Mouse (Mus musculus): ENCODE measurements around the gene Tmem243. TPM values are rescaled to one million over a fixed set of nuclear protein-coding genes. Genes with fewer than 3 reads are reported as not detected.

Gene Tmem243
- polyA plus RNA-seq, 1 experiment from 2014 or later = 28.1 TPM

DNA sequence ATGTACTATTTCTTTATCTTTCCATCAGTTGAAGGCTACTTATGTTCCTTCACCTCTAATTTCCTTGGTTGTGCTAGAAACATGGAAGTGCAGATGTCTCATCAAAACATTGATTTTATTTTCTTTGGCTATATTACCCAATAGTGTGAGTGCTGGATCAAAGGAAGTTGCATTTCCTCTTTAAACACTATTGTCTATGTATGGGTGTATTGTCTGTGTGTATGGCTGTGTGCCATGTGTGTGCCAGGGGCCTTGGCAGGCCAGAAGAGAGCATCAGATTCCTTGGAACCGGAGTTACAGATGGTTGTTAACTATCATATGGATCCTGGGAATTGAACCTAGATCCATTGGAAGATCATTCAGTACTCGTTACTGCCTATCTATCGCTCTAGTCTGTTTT is 29.1 kb upstream of the Tmem243 start:
- Histone ChIP-seq H3K4me3 (ENCODE audit: low read length) (no peak overlapping the region), H3K36me3 (ENCODE audit: control insufficient read depth, insufficient read depth, low read length) (no peaks in the 10 kb centered on the region), H3K4me2 (replicated peaks; ENCODE audit: low read depth, low read length) (no peak overlapping the region), H3K9ac (ENCODE audit: low read depth, low read length) (no peak overlapping the region), H3K9me3 (ENCODE audit: control insufficient read depth, low read length) (no peaks in the 10 kb centered on the region), H3K27me3 (ENCODE audit: control insufficient read depth, insufficient read depth, low read length) (no peaks in the 10 kb centered on the region), H3K27ac (ENCODE audit: low read depth, low read length) (no peak overlapping the region), H3K4me1 (ENCODE audit: control insufficient read depth, insufficient read depth, low read length) (no peaks in the 10 kb centered on the region)
- WGBS = 86% methylated on average over 3 of the region's 3 CpGs
- no peak for ATAC-seq (ENCODE audit: low FRiP score, low TSS enrichment)

DNA sequence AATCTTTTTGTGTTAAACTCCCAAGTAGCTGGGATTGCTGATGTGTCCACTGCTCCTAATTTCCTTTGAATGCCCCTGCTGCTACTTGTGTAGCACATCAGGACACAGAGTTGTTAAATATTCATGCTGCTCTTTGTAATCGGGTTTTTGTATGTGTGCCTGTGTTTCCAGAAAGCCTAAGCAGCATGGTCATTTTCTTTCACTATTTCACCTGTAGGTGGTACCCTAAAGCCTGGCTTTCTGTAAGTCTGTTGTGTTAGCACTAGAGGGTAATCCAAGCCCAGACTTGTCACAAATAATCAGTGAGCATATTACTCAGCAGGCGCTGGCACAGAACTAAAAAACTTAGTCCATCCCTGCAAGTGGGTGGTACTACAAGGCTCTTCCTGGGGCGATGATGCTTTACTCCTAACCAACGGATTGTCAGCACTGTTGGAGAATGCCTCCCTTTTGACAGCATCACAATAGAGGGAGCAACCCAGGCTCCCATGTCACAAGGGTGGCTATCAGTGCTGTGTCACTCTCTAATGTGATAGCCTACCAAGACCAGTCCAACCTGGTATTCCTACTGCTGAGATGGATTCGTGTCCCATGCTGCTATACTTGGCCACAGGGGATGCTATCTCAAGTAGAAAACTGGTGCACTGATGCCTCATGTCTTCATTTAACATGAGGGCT is 27.2 kb upstream of the Tmem243 start:
- H3K4me2 ChIP-seq (replicated peaks; ENCODE audit: low read depth, low read length) = no peak overlapping the region
- H3K27me3 ChIP-seq (ENCODE audit: control insufficient read depth, insufficient read depth, low read length) = no peaks in the 10 kb centered on the region
- WGBS = 68% methylated on average over 5 of the region's 5 CpGs
- ATAC-seq (ENCODE audit: low FRiP score, low TSS enrichment) = no peak
- H3K9me3 ChIP-seq (ENCODE audit: control insufficient read depth, low read length) = no peaks in the 10 kb centered on the region
- H3K36me3 ChIP-seq (ENCODE audit: control insufficient read depth, insufficient read depth, low read length) = no peaks in the 10 kb centered on the region
- H3K9ac ChIP-seq (ENCODE audit: low read depth, low read length) = no peak overlapping the region
- no peak overlapping the region for H3K27ac ChIP-seq (ENCODE audit: low read depth, low read length)
- no peak overlapping the region for H3K4me3 ChIP-seq (ENCODE audit: low read length)
- H3K4me1 ChIP-seq (ENCODE audit: control insufficient read depth, insufficient read depth, low read length) = no peaks in the 10 kb centered on the region

DNA sequence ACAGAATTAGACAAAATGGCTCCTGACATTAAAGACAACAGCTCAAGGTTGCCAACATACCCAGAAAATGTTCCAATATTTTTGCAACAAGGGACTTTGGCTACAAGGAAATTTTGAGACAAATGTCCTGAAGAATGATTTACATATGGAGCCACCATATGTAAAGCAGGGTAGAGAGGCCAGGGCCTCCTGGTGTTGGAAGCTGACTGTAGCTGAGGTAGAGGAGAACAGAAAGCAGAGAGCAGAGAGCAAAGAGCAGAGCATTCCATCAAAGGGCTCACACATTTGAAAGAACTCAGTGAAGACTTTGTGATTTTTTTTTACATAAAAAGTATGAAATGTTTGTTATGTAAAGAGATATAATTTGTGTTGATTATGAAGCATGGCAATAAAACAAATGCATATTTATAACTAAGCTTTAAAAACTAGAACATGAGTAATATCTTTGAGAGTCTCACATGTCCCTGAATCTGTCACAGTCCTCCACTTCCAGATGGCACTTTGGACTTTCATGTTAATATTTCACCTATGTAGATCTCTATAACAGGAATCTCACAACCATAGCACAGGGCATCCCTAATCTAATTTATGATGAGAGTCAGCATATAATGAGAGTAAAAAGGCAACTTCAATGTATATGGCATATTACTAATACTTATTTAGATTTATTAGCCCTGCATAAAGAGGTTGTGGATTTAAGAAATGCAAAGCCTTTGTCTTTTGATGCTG is 20.5 kb upstream of the Tmem243 start:
- H3K36me3 ChIP-seq (ENCODE audit: control insufficient read depth, insufficient read depth, low read length) = no peaks in the 10 kb centered on the region
- ATAC-seq (ENCODE audit: low FRiP score, low TSS enrichment) = no peak
- no peak overlapping the region for H3K4me3 ChIP-seq (ENCODE audit: low read length)
- no peaks in the 10 kb centered on the region for H3K4me1 ChIP-seq (ENCODE audit: control insufficient read depth, insufficient read depth, low read length)
- H3K27ac ChIP-seq (ENCODE audit: low read depth, low read length) = no peak overlapping the region
- no peak overlapping the region for H3K9ac ChIP-seq (ENCODE audit: low read depth, low read length)
- H3K9me3 ChIP-seq (ENCODE audit: control insufficient read depth, low read length) = no peaks in the 10 kb centered on the region
- no peaks in the 10 kb centered on the region for H3K27me3 ChIP-seq (ENCODE audit: control insufficient read depth, insufficient read depth, low read length)
- no peak overlapping the region for H3K4me2 ChIP-seq (replicated peaks; ENCODE audit: low read depth, low read length)

DNA sequence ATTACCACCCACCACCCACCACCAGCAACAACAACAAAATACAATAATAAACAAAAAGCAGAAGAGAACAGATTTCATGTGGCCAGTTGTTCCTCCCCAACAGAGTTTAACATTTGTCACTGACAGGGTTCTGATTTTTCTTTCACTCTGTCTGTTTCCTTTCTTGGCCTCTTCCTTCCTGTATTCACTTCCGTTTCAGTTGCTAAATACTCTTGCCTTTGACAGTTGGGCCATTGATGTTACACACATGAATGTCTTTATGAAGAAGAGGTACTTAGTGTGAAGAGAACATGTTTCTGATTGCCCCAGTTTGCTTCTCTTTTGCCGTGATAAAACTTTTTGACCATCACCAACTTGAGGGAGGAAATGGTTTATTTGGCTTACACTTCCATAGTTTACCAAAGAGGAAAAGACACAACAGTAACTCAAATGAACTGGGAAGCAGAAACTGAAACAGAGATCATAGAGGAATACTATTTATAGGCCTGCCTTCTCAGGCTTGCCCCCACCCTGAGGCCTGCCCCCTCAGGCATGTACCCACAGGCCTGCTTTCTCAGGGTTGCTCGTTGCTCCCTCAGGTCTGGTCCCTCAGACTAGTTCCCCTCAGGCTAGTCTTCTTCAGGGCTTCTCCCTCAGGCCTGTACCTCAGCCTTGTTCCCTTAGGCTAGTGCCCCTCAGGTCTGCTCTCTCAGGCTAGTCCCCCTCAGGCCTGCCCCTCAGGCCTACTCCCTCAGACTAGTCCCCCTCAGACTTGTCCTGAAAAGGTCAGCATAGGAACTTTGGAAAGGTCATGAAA is 13.3 kb upstream of the Tmem243 start:
- no peak overlapping the region for H3K9ac ChIP-seq (ENCODE audit: low read depth, low read length)
- no peak overlapping the region for H3K27ac ChIP-seq (ENCODE audit: low read depth, low read length)
- no peak overlapping the region for H3K4me2 ChIP-seq (replicated peaks; ENCODE audit: low read depth, low read length)
- H3K4me1 ChIP-seq (ENCODE audit: control insufficient read depth, insufficient read depth, low read length) = no peaks in the 10 kb centered on the region
- no peak overlapping the region for H3K4me3 ChIP-seq (ENCODE audit: low read length)
- no peaks in the 10 kb centered on the region for H3K36me3 ChIP-seq (ENCODE audit: control insufficient read depth, insufficient read depth, low read length)
- no peaks in the 10 kb centered on the region for H3K9me3 ChIP-seq (ENCODE audit: control insufficient read depth, low read length)
- 0 out of 2 replicates have a peak, but pooled peaks have one; percentile 32 for ATAC-seq (ENCODE audit: low FRiP score, low TSS enrichment)
- no peaks in the 10 kb centered on the region for H3K27me3 ChIP-seq (ENCODE audit: control insufficient read depth, insufficient read depth, low read length)
- WGBS = 77% methylated on average over 3 of the region's 3 CpGs

DNA sequence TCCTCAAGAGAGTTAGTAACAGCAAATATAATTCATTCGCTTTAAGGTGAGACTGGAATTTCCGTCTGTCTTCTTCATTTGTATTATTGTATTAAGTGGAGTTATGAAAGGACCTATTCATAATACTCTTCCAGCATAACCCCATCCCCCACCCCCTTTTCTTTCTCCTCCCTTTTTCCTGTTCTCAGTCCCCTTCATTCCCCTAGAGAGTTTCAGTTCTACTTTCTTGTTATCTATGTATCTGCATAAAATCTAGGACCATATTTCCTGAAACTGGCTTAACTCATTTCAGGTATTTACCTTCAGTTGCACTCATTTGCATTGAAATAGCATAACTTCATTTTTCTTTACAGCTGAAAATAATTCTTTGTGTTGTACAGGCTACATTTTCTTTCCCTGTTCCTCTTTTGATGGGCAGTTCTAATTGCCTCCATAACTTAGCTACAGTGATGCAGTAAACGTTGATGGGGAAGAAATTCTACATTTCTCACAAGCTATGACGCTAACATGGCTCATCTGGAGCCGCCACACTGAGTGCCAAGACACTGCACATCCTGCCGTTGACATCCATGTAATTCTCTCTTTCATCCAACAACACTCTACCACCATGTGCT is 9.9 kb upstream of the Tmem243 start:
- no peak overlapping the region for H3K4me3 ChIP-seq (ENCODE audit: low read length)

DNA sequence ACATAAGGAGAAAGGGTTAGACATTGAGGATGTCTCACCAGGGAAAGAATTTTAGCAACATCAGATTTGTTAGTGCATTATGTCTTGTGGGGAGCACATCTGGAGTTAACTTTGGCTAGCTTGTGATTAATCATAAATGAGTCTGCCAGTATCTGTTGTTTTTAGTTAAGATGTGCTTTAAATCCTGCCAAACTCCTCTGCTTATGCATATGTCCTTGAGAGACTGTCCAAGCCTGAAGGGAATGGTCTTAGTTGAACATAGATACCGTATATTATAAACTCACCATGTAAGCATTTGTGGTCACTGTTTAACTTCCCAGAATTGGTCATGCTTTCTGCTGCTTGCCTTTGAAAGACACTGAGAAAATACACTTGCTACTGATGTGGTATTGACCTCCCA is 7.8 kb upstream of the Tmem243 start:
- no peak overlapping the region for H3K9ac ChIP-seq (ENCODE audit: low read depth, low read length)
- WGBS = 89% methylated on average over 1 of the region's 1 CpGs
- H3K27ac ChIP-seq (ENCODE audit: low read depth, low read length) = no peak overlapping the region
- no peaks in the 10 kb centered on the region for H3K4me1 ChIP-seq (ENCODE audit: control insufficient read depth, insufficient read depth, low read length)
- H3K4me2 ChIP-seq (replicated peaks; ENCODE audit: low read depth, low read length) = no peak overlapping the region
- no peak overlapping the region for H3K4me3 ChIP-seq (ENCODE audit: low read length)
- H3K27me3 ChIP-seq (ENCODE audit: control insufficient read depth, insufficient read depth, low read length) = no peaks in the 10 kb centered on the region
- ATAC-seq (ENCODE audit: low FRiP score, low TSS enrichment) = no peak
- peaks cover 6% of the 10 kb centered on the region; the same call in 1 of the 2 replicates for H3K9me3 ChIP-seq (ENCODE audit: control insufficient read depth, low read length)
- no peaks in the 10 kb centered on the region for H3K36me3 ChIP-seq (ENCODE audit: control insufficient read depth, insufficient read depth, low read length)

More for the DNA sequence above, 9.9 kb upstream of the Tmem243 start:
- no peaks in the 10 kb centered on the region for H3K4me1 ChIP-seq (ENCODE audit: control insufficient read depth, insufficient read depth, low read length)
- ATAC-seq (ENCODE audit: low FRiP score, low TSS enrichment) = no peak
- H3K4me2 ChIP-seq (replicated peaks; ENCODE audit: low read depth, low read length) = no peak overlapping the region
- H3K36me3 ChIP-seq (ENCODE audit: control insufficient read depth, insufficient read depth, low read length) = no peaks in the 10 kb centered on the region
- H3K27ac ChIP-seq (ENCODE audit: low read depth, low read length) = no peak overlapping the region
- H3K9me3 ChIP-seq (ENCODE audit: control insufficient read depth, low read length) = no peaks in the 10 kb centered on the region; the same call in 1 of the 2 replicates
- whole genome bisulfite sequencing = 76% methylated on average over 6 of the region's 6 CpGs
- no peaks in the 10 kb centered on the region for H3K27me3 ChIP-seq (ENCODE audit: control insufficient read depth, insufficient read depth, low read length)
- H3K9ac ChIP-seq (ENCODE audit: low read depth, low read length) = no peak overlapping the region

DNA sequence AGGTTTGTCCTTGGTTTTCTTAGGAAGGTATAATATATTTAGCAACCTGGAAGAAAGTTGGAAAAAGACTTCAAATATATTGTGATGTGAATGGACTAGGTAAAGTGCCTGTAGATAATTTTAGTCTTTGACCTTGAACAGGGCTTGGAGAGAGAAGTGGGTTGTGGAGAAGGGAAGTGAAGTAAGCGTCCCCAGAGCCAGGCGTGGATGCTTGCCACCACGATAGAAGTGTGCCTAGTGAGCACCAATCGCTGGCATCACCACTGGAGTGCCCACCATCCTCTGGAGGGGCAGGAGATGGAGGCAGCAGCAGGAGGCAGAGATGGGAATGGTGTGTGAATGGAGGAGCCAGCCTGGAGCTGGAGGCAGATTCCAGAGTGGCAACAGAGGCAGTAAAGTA is 7.0 kb upstream of the Tmem243 start:
- no peak overlapping the region for H3K4me2 ChIP-seq (replicated peaks; ENCODE audit: low read depth, low read length)
- no peaks in the 10 kb centered on the region for H3K4me1 ChIP-seq (ENCODE audit: control insufficient read depth, insufficient read depth, low read length)
- H3K36me3 ChIP-seq (ENCODE audit: control insufficient read depth, insufficient read depth, low read length) = no peaks in the 10 kb centered on the region
- H3K9ac ChIP-seq (ENCODE audit: low read depth, low read length) = no peak overlapping the region
- H3K4me3 ChIP-seq (ENCODE audit: low read length) = no peak overlapping the region
- H3K9me3 ChIP-seq (ENCODE audit: control insufficient read depth, low read length) = peaks cover 9% of the 10 kb centered on the region; the same call in 1 of the 2 replicates
- whole genome bisulfite sequencing = 89% methylated on average over 4 of the region's 4 CpGs
- no peaks in the 10 kb centered on the region for H3K27me3 ChIP-seq (ENCODE audit: control insufficient read depth, insufficient read depth, low read length)
- H3K27ac ChIP-seq (ENCODE audit: low read depth, low read length) = no peak overlapping the region
- ATAC-seq (ENCODE audit: low FRiP score, low TSS enrichment) = no peak

DNA sequence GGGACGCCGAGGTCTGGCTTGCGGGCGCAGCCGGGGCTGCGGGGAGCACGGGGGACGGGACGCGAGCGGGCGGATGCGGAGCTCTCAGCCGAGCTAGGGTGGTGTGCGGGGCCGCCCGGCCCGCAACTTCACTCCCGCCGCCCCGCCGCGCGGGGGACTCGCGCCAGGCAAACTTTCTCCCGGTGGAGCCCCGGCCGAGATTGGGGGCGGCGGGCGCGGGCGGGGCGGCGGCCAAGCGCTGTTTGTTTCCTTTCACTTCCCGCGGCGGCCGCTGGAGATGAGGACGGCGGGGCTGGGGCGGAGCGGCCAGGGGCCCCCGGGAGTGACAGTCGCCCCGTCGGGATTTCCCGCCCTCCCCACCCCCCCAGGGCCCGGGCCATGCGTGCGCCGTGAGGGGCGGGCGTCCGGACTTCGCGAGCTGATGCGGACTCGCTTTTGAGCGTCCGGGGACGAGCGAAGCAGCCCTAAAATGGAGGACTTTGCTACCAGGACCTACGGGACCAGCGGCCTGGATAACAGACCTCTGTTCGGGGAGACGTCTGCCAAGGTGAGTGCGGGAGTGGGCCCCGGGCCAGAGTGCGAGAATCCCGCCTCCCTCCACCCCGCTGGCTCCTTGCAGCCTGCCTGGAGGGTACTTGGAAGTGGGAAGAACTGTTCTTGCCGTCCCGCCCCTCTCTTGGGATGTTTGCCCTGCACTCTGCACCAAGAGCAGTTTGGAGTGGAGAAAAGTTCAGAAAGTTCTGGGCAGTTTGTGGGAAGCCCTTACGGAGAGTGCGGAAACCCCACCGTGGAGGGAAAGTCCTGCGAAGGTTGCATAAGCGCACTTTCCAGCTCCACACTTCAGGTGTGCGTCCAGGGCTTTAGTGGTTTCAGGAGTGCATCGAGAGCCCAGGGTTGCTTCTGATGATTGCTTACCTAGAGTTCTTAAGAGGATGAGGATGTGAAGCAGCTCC is 657 bp downstream of the Tmem243 start:
- H3K9ac ChIP-seq (ENCODE audit: low read depth, low read length) = peak overlapping the region; percentile 83
- H3K27me3 ChIP-seq (ENCODE audit: control insufficient read depth, insufficient read depth, low read length) = no peaks in the 10 kb centered on the region
- peak; percentile 78 for ATAC-seq (ENCODE audit: low FRiP score, low TSS enrichment)
- no peak overlapping the region for H3K27ac ChIP-seq (ENCODE audit: low read depth, low read length)
- peak overlapping the region; percentile 88 for H3K4me2 ChIP-seq (replicated peaks; ENCODE audit: low read depth, low read length)
- H3K4me1 ChIP-seq (ENCODE audit: control insufficient read depth, insufficient read depth, low read length) = 0 out of 2 replicates have a peak, but pooled peaks cover 6% of the 10 kb centered on the region
- no peaks in the 10 kb centered on the region for H3K36me3 ChIP-seq (ENCODE audit: control insufficient read depth, insufficient read depth, low read length)
- H3K4me3 ChIP-seq (ENCODE audit: low read length) = peak overlapping the region; percentile 89
- peaks cover 7% of the 10 kb centered on the region; the same call in 1 of the 2 replicates for H3K9me3 ChIP-seq (ENCODE audit: control insufficient read depth, low read length)
- under 1% methylated on average over 66 of the region's 83 CpGs for WGBS

Measured in kidney, embryonic 14.5 days (tissue).